Mouse (Mus musculus) v-Abl transformed pro-B cells (cell line): ENCODE data around the gene Rln3.
"Not testable (repeated sequence)": the region's sequence is repeated elsewhere in the genome, so short reads cannot be mapped to it uniquely, and the experiment has no call there.

ENCODE experiments used
- in situ Hi-C, 2 experiments: fragments of 400-800 bp; cut with MboI; formaldehyde crosslinking; loops; one replicate each; pipeline ENCODE4 v1.15.1; 2025; ENCODE audit not compliant: unreplicated experiment in 2 of 2

Rln3 gene

GRCm38 (mm10) chr8:84023085-84023484, 21.7 kb downstream of the Rln3 start:
- in situ Hi-C loops: no loop called here

GRCm38 (mm10) chr8:84021569-84021968, 23.2 kb downstream of the Rln3 start:
- in situ Hi-C loops: no loop called here

DNA sequence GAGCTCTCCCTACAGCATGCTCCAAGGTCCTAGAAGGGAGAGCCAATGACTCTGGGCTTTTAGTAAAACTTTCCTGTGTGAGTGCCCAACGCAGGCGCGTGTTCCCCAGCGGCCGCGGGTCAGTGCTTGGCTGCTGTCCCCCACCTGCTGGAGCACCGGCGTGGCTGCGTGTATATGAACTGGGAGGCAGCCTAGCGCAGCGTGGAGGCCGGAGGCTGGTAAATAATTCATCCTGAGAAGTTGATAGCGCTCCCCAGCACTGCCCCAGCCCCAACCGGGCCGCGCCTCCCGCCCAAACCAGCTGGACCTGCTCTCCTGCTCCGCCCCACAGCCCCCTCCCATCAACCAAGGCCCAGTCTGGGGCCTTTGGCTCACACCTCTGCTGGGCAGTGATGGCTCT, 23.7 kb downstream of the Rln3 start, which contains the start of gene Palm3:
Palm3 (plus strand) TSS at position 376 of the 400 bp plus-strand sequence.
- in situ Hi-C loops: no loop called here

DNA sequence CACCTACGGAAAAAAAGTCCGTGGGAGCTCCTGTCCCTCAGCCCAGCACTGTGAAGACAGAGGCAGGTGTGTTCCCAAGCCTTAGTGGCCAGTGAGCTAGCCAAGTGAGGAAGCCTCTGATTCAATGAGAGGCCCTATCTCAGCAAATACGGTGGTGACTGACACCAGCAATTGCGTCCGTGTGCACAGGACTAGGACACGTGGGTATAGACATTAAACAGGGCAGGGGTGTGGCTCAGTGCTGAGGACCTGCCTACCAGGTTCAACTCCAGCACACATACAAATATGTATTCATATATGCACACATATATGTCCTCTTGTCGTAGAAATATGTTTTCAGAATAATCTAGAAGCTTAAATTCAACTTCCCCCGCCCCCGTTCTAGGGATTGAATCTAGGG, 25.1 kb downstream of the Rln3 start:
- in situ Hi-C loops: no loop called here

DNA sequence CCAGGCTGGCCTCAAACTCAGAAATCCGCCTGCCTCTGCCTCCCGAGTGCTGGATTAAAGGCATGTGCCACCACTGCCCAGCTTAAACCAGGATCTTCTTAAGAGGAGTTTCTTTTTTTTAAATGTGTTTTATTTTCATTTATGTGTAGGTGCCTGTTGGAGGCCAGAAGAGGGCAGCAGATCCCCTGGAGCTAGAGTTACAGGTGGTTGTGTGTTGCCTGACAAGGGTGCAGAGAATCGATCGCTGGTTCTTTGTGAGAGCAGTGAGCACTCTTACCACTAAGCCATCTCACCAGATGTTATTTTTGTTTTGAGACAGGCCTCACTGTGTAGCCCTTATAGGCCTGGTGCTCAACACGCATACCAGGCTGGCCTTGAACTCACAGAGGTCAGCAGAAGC, 29.0 kb downstream of the Rln3 start:
- in situ Hi-C loops: no loop called here

- in situ Hi-C loops: no loop called here
These were observed 32.2 kb downstream of the Rln3 start for GRCm38 (mm10) chr8:84012499-84013165.

DNA sequence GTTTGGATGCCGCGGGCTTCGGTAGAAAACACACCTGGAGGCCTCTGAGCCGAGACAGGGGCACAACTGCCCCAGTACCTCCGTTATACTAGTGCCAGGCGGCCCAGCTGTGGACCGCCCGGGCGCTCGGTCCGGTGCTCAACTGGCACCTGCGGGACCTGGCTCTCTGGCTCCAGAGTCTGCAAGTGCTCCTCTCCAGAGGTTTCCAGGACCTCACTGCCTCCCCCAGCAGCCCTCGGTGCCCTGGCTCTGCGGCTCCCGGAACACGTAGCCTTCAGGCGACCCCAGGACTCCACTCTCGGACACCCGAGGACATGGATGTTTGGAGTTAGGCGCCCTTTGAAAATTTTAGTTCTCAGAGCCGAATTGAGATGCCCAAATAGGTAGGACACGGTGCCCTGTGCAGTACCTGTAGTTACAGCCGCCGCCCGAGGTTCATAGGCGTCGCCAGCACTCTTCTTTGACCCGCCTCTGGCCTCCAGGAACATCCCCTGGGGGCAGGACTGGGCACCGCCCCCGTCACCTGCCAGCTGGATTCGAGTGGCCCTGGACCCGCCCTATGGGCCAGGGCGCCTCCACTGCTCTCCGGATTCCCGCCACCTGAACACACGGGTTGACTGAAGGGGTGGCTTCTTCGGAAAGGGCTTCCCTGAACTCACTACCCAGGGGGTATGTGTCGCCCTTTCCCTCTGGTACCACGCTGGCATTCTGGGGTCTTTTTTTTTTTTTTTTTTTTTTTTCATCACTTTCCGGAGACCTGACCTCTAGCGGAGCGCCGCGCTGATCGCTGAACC, 32.9 kb downstream of the Rln3 start, which contains the start of gene 2210011C24Rik:
2210011C24Rik (minus strand) TSS at position 467 of the 794 bp plus-strand sequence.
- in situ Hi-C loops: no loop called here

DNA sequence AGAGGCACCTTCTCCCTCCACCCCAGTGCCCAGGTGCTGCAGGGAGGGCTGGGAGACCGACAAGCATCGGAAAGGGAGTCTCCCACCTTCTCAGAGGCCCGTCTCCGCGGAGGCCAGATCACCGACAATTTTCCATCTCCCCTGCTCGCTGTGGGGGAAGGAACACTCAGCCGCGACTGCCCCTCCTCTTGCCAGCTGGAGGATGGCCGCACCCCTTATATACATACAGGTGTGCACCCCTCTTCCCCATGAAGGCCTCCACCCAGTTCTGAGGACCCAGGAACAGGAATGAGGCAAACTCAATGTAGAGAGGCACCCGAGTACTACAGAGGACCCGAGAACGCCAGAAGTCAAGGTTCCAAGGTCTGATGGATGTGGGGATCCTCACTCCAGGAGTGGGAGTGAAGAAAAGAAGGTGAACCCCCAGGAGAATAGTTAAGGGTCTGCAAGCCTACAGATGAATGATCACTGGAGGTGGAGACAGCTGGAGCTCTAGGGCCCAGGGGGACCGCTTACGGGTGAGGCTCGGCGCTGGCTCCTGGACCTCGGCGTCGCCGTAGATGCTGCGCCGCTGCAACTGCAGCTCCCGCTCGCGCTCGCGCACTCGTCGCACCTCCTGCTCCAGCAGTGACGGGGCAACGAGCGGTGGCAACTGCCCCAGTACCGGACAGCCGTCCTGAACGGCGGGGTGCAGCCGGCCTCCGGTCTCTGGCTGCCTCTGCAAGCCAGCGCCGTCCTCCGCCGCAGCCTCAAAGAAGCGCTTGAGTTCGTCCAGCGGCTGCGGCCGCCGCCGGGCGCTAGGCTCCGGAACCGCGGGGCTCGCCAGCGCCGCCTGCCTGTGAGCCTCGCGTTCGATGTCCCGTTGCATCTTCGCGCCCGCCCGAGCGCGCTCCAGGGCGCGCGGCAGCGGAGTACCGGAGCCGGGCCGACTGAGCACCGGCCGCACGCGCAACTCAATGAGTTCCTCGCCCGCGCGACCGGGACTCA, 33.9 kb downstream of the Rln3 start:
- in situ Hi-C loops: no loop called here

DNA sequence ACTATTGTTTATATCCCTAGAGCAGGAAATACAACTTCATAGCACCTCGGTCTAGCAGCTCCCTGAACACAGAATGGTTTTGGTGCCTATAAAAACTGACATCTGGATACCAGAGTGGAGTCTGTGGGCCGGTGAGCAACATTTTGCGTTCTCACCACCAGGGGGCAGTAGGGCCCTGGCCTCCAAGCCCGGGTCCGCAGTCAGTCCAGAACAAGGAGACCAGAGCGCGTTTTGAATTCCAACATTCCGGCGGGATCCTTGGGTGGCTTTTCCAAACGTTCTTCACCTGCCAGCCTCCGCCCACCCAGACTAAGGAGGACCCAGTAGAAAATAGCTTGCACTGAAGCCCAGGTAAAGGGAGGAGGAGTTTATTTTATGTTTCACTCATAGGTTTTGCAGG, 34.9 kb downstream of the Rln3 start:
- in situ Hi-C loops: no loop called here

DNA sequence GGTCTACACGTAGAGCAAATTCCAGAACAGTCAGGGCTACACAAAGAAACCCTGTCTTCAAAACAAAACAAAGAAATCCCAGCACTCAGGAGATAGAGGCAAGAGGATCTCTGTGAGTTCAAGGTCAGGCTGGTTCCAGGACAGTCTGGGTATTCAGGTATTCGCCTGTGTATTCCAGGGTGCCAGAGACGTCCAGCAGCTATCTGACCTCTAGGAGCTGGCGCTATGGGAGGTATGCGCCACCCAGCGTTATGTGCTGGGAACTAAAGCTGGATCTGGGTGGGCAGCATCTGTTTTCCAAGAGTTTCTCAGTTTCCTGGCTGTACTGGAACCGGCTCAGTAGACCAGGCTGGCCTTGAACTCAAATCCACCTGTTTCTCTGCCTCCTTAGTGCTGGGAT, 36.4 kb downstream of the Rln3 start:
- in situ Hi-C loops: no loop called here

DNA sequence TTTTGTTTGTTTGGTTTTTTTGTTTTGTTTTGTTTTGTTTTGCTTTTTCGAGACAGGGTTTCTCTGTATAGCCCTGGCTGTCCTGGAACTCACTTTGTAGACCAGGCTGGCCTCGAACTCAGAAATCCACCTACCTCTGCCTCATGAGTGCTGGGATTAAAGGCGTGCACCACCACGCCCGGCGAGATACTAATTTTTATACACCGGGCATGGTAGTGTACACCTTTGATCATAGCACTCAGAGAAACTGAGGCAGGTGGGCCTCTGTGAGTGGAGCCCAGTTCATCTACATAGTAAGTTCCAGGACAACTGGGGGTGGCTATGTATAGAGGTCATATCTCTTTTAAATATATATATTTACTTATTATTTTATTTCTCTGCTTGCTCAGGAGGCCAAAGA, 39.3 kb downstream of the Rln3 start:
- in situ Hi-C loops: not testable (repeated sequence)

DNA sequence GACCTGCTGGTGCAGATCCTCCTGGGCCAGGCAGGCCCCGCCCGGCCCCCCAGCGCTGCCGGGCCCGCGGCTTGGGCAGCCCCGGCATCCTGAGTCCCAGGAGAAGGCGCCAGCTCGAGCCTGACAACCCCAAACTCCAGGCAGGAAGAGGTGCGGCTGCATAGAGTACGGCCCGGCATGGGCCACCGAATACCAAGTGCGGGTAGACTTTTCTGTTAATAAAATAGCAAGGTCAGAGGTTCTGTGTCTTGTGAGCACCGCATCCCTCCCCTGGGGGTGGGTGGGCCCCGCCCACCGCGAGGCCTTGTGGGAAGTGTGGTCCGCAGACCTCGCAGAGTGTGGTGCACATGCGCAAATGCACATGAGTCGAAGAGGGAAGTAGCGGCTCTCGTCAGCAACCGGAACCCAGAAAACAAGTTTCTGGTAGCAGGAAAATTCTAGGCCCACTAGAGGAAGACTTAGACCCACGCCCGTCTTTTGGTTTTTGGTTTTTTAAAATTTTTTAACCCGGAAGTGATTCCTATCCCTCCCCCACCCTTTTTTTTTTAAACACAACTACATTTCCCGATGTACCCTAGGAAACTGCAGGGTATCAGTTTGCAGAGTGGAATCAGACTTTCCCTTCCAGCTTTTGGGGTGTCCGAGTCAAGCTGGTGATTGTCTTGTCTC, 40.1 kb downstream of the Rln3 start:
- in situ Hi-C loops: no loop called here

GRCm38 (mm10) chr8:84003612-84004246, 41.1 kb downstream of the Rln3 start:
- in situ Hi-C loops: no loop called here

DNA sequence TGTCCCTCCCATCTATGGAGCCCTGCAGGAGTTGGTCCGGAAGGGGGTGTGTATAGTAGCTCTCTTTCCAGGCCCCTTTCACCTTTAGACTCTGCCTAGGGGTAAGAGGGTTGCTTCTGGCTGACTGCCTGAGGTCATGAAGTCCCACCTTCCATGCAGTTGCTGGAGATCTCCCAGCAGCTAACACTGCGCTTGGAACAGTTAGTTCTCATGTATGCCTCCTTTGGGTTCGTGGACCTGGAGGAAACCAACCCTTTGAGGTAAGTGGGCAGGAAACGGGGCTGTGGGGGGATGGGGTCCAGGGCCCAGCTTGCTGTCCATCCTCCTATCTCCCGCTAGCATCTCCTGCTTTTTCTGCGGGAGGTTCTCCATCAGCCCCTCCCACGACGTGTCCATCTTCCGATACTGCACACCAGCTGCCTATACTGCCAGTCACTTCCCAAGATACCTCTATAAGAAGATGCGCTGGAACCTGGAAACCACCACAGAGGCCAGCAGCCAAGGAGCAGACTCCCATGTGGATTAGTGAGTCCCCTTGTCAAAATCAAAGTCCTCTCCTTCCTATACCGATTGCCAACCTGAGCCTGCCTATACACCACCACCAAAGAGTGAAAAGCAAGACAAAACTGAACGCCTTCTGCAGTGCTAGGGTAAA, 41.7 kb downstream of the Rln3 start:
- in situ Hi-C loops: no loop called here

- in situ Hi-C loops: no loop called here
These were observed 43.4 kb downstream of the Rln3 start, which contains the start of gene 1700067K01Rik for GRCm38 (mm10) chr8:84001281-84002000. 1700067K01Rik (plus strand) TSS chr8:84001502.

DNA sequence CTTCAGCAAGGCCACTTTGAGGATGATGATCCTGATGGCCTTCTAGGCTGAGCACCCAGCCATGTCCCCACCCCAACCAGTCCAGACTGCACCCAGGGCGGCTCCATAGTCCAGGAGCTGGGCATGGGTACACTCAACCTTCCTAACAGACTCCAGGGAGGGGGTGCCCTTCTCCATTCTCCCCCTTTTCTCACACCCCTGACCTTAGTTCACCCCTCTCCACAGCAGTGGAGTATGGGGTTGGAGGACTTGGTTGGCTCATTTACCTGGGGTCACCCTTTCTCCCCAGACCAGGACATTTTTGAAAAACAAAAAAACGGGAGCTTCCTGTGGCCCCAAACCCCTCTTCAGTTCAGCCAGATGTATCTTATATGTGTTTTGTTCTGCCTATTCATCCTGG, 45.0 kb downstream of the Rln3 start:
- in situ Hi-C loops: no loop called here

DNA sequence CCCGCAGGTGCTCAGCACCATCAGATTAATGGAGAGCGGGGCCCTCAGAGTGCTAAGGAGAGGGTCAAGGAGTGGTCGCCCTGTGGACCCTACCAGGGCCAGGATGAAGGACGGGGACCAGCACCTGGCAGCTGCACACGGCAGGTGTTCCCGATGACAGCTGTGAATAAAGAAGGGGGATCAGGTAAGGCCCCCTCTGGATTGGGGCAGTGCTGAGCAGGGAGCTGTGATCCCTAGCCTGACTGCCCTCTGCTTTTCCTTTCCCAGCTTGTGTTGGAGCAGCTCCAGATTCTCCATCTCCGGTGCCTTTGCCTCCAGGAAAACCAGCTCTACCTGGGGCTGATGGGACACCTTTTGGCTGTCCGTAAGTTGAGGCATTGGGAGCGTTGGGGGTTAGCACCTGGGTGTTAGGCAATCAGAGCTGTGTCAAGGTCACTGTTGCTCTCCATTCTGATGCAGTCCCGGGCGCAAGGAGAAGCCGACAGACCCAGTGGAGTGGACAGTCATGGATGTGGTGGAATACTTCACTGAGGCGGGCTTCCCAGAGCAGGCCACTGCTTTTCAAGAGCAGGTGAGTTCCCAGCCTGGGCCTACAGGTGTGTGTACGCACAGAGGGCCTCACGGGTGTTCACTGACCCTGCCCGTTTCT, 45.6 kb downstream of the Rln3 start:
- in situ Hi-C loops: no loop called here
